Mouse (Mus musculus): Measurements from ENCODE around the gene Smg6. TPM values are rescaled to one million over a fixed set of nuclear protein-coding genes. Genes with fewer than 3 reads are reported as not detected.

Gene Smg6
- total RNA-seq, 2 experiments from 2014 or later = 24.1 to 25.3 TPM

GRCm38 (mm10) chr11:74926388-74927005 lies 874 bp downstream of the Smg6 start:
- DNase-seq = peak; percentile 65

GRCm38 (mm10) chr11:74927236-74927725 lies 1.7 kb downstream of the Smg6 start:
- intact Hi-C loops (cut with DNase I) = no loop called here
- no peak for DNase-seq

More at GRCm38 (mm10) chr11:74926388-74927005, 874 bp downstream of the Smg6 start:
- intact Hi-C loops (cut with DNase I) = loop anchor here (1.0 kb wide), 1 partner anchor 29 kb away; the partner anchor contains the start of gene Sgsm2

- no peak for DNase-seq
- intact Hi-C loops (cut with DNase I) = no loop called here
Measured at GRCm38 (mm10) chr11:74929111-74929510, 3.5 kb downstream of the Smg6 start.

GRCm38 (mm10) chr11:74930391-74930790 lies 4.8 kb downstream of the Smg6 start:
- no peak for DNase-seq
- intact Hi-C loops (cut with DNase I) = no loop called here

GRCm38 (mm10) chr11:74946348-74946747 lies 20.7 kb downstream of the Smg6 start:
- intact Hi-C loops (cut with DNase I) = loop anchor here (1.0 to 5.0 kb wide), 2 partner anchors 224 to 341 kb away; no protein-coding TSS in a partner anchor
- peak; percentile 45 to 64 for DNase-seq

- intact Hi-C loops (cut with DNase I) = no loop called here
- no peak for DNase-seq
Measured at GRCm38 (mm10) chr11:74954901-74955300, 29.3 kb downstream of the Smg6 start.

- intact Hi-C loops (cut with DNase I) = no loop called here
Measured at GRCm38 (mm10) chr11:74956006-74956405, 30.4 kb downstream of the Smg6 start.

GRCm38 (mm10) chr11:74957600-74957999 lies 32.0 kb downstream of the Smg6 start:
- intact Hi-C loops (cut with DNase I) = no loop called here
- DNase-seq = no peak

More at GRCm38 (mm10) chr11:74956006-74956405, 30.4 kb downstream of the Smg6 start:
- DNase-seq = no peak

GRCm38 (mm10) chr11:74959501-74959900 lies 33.9 kb downstream of the Smg6 start:
- intact Hi-C loops (cut with DNase I) = no loop called here
- no peak for DNase-seq

- intact Hi-C loops (cut with DNase I) = no loop called here
- DNase-seq = no peak
Measured at GRCm38 (mm10) chr11:74960031-74960551, 34.5 kb downstream of the Smg6 start.

- DNase-seq = no peak
- intact Hi-C loops (cut with DNase I) = no loop called here
Measured at GRCm38 (mm10) chr11:74961953-74962352, 36.3 kb downstream of the Smg6 start.

GRCm38 (mm10) chr11:74962846-74963407 lies 37.3 kb downstream of the Smg6 start:
- peak; percentile 35 to 55 for DNase-seq

GRCm38 (mm10) chr11:74965516-74965915 lies 39.9 kb downstream of the Smg6 start:
- DNase-seq = no peak
- intact Hi-C loops (cut with DNase I) = no loop called here

More at GRCm38 (mm10) chr11:74962846-74963407, 37.3 kb downstream of the Smg6 start:
- intact Hi-C loops (cut with DNase I) = no loop called here

- intact Hi-C loops (cut with DNase I) = no loop called here
- no peak for DNase-seq
Measured at GRCm38 (mm10) chr11:74973290-74974157, 47.9 kb downstream of the Smg6 start.

- intact Hi-C loops (cut with DNase I) = no loop called here
- no peak for DNase-seq
Measured at GRCm38 (mm10) chr11:74974615-74975014, 49.0 kb downstream of the Smg6 start.

- DNase-seq = no peak
- intact Hi-C loops (cut with DNase I) = no loop called here
Measured at GRCm38 (mm10) chr11:74976835-74977687, 51.4 kb downstream of the Smg6 start.

- DNase-seq = peak; percentile 89 to 93
- intact Hi-C loops (cut with DNase I) = loop anchor here (1.0 kb wide), 1 partner anchor 188 kb away; the partner anchor contains the start of gene Hic1
Measured at GRCm38 (mm10) chr11:74981464-74981863, 55.8 kb downstream of the Smg6 start.

- DNase-seq = no peak
- intact Hi-C loops (cut with DNase I) = no loop called here
Measured at GRCm38 (mm10) chr11:74982241-74982640, 56.6 kb downstream of the Smg6 start.

GRCm38 (mm10) chr11:74988162-74988561 lies 62.5 kb downstream of the Smg6 start:
- intact Hi-C loops (cut with DNase I) = loop anchor here (2.0 kb wide), 1 partner anchor 65 kb away; no protein-coding TSS in a partner anchor
- DNase-seq = peak; percentile 65 to 70

GRCm38 (mm10) chr11:74989047-74989446 lies 63.4 kb downstream of the Smg6 start:
- intact Hi-C loops (cut with DNase I) = loop anchor here (2.0 kb wide), 1 partner anchor 64 kb away; no protein-coding TSS in a partner anchor
- peak; percentile 54 to 55 for DNase-seq

Data from heart, postnatal 10 days (tissue).